Mouse (Mus musculus) spleen, adult 2 months (tissue): ENCODE results near the gene Atp6v0a4. TPM values are rescaled to one million over a fixed set of nuclear protein-coding genes. Genes with fewer than 3 reads are reported as not detected.

ENCODE experiments used
- DNase-seq, 2 experiments: peaks; one replicate each; pipeline versions ENCODE4 v3.0.0 to v3.0.0-alpha.2; 2012 to 2021; ENCODE audit warnings: low spot score in 2 of 2, low read depth in 1 of 2
- H3K27ac ChIP-seq: fragments of 200-500 bp; 2 replicates; pipeline ENCODE4 v1.5.1; 2012; ENCODE audit warnings: low read length, inconsistent platforms; ENCODE audit not compliant: insufficient read depth
- H3K27me3 ChIP-seq: fragments of 200-500 bp; 2 replicates; pipeline ENCODE4 v1.6.1; 2012; ENCODE audit warnings: mild to moderate bottlenecking, moderate library complexity, low read length, inconsistent platforms; ENCODE audit not compliant: control insufficient read depth, insufficient read depth
- H3K36me3 ChIP-seq: fragments of 200-500 bp; 2 replicates; pipeline ENCODE4 v1.6.1; 2012; ENCODE audit warnings: mild to moderate bottlenecking, low read length, inconsistent platforms; ENCODE audit not compliant: control insufficient read depth, insufficient read depth
- H3K4me1 ChIP-seq: fragments of 200-500 bp; 2 replicates; pipeline ENCODE4 v1.6.1; 2011; ENCODE audit warnings: inconsistent platforms; ENCODE audit not compliant: control insufficient read depth, insufficient read depth, insufficient read length
- H3K4me3 ChIP-seq: fragments of 200-500 bp; 2 replicates; pipeline ENCODE4 v1.5.1; 2011; ENCODE audit warnings: mild to moderate bottlenecking, inconsistent platforms; ENCODE audit not compliant: insufficient read depth, insufficient read length; ENCODE audit errors: extremely low read depth
- CTCF ChIP-seq: fragments of 200-500 bp; IDR thresholded peaks from 2 replicates; pipeline ENCODE4 v1.5.1; 2011; ENCODE audit warnings: mild to moderate bottlenecking, inconsistent platforms; ENCODE audit not compliant: insufficient read depth, insufficient read length, insufficient replicate concordance; ENCODE audit errors: extremely low read depth
- POLR2A ChIP-seq: fragments of 200-500 bp; IDR thresholded peaks from 2 replicates; pipeline ENCODE4 v1.6.1; 2011; ENCODE audit warnings: low read depth, low read length, inconsistent platforms
- WGBS: fragments of 180-500 bp; shearing (Covaris S2); methylation state at CpG from one replicate; pipeline ENCODE4 v1.1.7; 2018; 5-methylcytosine and 5-hydroxymethylcytosine counted together
- polyA plus RNA-seq: library from polyadenylated mRNA; depleted of rRNA; stranded (reverse); fragments of >200 nt; gene quantifications from 2 replicates; pipeline ENCODE4 v1.2.3, GENCODE M21; 2012

Atp6v0a4 gene
- polyA plus RNA-seq, 1 experiment = 0.41 TPM

- no peak for TF ChIP-seq POLR2A
- no peak for TF ChIP-seq CTCF
Measured at GRCm38 (mm10) chr6:38116107-38116770, 8.1 kb downstream of the Atp6v0a4 start.

GRCm38 (mm10) chr6:38110859-38111258, 13.5 kb downstream of the Atp6v0a4 start:
- no peak overlapping the region for H3K27ac ChIP-seq
- WGBS = 79% methylated on average over 9 of the region's 9 CpGs
- DNase-seq = no peak
- no peaks in the 10 kb centered on the region for H3K36me3 ChIP-seq
- TF ChIP-seq POLR2A = no peak
- H3K4me1 ChIP-seq = no peaks in the 10 kb centered on the region
- no peak overlapping the region for H3K4me3 ChIP-seq
- H3K27me3 ChIP-seq = no peaks in the 10 kb centered on the region

More at GRCm38 (mm10) chr6:38116107-38116770, 8.1 kb downstream of the Atp6v0a4 start:
- WGBS = 68% methylated on average over 4 of the region's 4 CpGs
- Histone ChIP-seq H3K4me1 (no peaks in the 10 kb centered on the region), H3K27me3 (no peaks in the 10 kb centered on the region), H3K27ac (no peak overlapping the region), H3K36me3 (no peaks in the 10 kb centered on the region), H3K4me3 (no peak overlapping the region)
- no peak for DNase-seq

GRCm38 (mm10) chr6:38109871-38110270, 14.5 kb downstream of the Atp6v0a4 start:
- no peaks in the 10 kb centered on the region for H3K27me3 ChIP-seq
- H3K4me1 ChIP-seq = no peaks in the 10 kb centered on the region
- no peak overlapping the region for H3K27ac ChIP-seq
- no peak overlapping the region for H3K4me3 ChIP-seq
- no peak for DNase-seq
- H3K36me3 ChIP-seq = no peaks in the 10 kb centered on the region
- WGBS = 43% methylated on average over 9 of the region's 9 CpGs
- TF ChIP-seq POLR2A (no peak), CTCF (no peak)

GRCm38 (mm10) chr6:38109160-38109795, 15.1 kb downstream of the Atp6v0a4 start, which contains the start of gene Tmem213:
Gene Tmem213 (plus strand): TSS chr6:38109255.
- H3K4me3 ChIP-seq = no peak within 1 kb of the TSS
- WGBS = 52% methylated on average over 9 of the region's 9 CpGs
- H3K36me3 ChIP-seq = no peaks in the 10 kb centered on the region
- H3K27me3 ChIP-seq = no peaks in the 10 kb centered on the region
- no peak for DNase-seq
- no peak for TF ChIP-seq CTCF
- no peak for TF ChIP-seq POLR2A
- no peak within 1 kb of the TSS for H3K27ac ChIP-seq
- no peaks in the 10 kb centered on the region for H3K4me1 ChIP-seq

GRCm38 (mm10) chr6:38108449-38108848, 15.9 kb downstream of the Atp6v0a4 start:
- Histone ChIP-seq H3K4me3 (no peak overlapping the region), H3K27ac (no peak overlapping the region), H3K4me1 (no peaks in the 10 kb centered on the region), H3K36me3 (no peaks in the 10 kb centered on the region), H3K27me3 (no peaks in the 10 kb centered on the region)
- DNase-seq = no peak
- TF ChIP-seq CTCF (no peak), POLR2A (no peak)
- WGBS = 93% methylated on average over 5 of the region's 5 CpGs

- H3K27ac ChIP-seq = no peak overlapping the region
- no peak for TF ChIP-seq POLR2A
- no peak for TF ChIP-seq CTCF
- H3K4me3 ChIP-seq = no peak overlapping the region
- 87% methylated on average over 9 of the region's 9 CpGs for WGBS
- no peak for DNase-seq
- H3K36me3 ChIP-seq = no peaks in the 10 kb centered on the region
- H3K4me1 ChIP-seq = no peaks in the 10 kb centered on the region
- H3K27me3 ChIP-seq = no peaks in the 10 kb centered on the region
Measured at GRCm38 (mm10) chr6:38105924-38106323, 18.5 kb downstream of the Atp6v0a4 start.

GRCm38 (mm10) chr6:38103775-38104174, 20.6 kb downstream of the Atp6v0a4 start:
- H3K36me3 ChIP-seq = no peaks in the 10 kb centered on the region
- WGBS = 73% methylated on average over 6 of the region's 6 CpGs
- H3K4me3 ChIP-seq = no peak overlapping the region
- no peak for DNase-seq
- no peak overlapping the region for H3K27ac ChIP-seq
- H3K27me3 ChIP-seq = no peaks in the 10 kb centered on the region
- H3K4me1 ChIP-seq = no peaks in the 10 kb centered on the region
- no peak for TF ChIP-seq CTCF
- TF ChIP-seq POLR2A = no peak
